Mouse (Mus musculus): Measurements from ENCODE around the gene Pold4. TPM values are rescaled to one million over a fixed set of nuclear protein-coding genes. Genes with fewer than 3 reads are reported as not detected.

Pold4 gene
- 26.4 and 28.2 TPM in 2 replicates for polyA plus RNA-seq (2014; fragmentation: Nextera tagmentation; extraction: Ambion mirVana)

- 9% methylated on average over 26 of the region's 26 CpGs for WGBS
- Histone ChIP-seq H3K4me2 (replicated peaks; ENCODE audit: low read depth, low read length) (peak within 1 kb of the TSS; percentile 51), H3K9me3 (ENCODE audit: control insufficient read depth, low read length) (no peaks in the 10 kb centered on the region), H3K27ac (ENCODE audit: low read depth, low read length) (peak within 1 kb of the TSS; percentile 75), H3K27me3 (ENCODE audit: control insufficient read depth, insufficient read depth, low read length) (no peaks in the 10 kb centered on the region), H3K36me3 (ENCODE audit: control insufficient read depth, insufficient read depth, low read length) (no peaks in the 10 kb centered on the region), H3K9ac (ENCODE audit: low read depth, low read length) (peak within 1 kb of the TSS; percentile 44; the same call in 1 of the 2 replicates), H3K4me3 (ENCODE audit: low read length) (peak within 1 kb of the TSS; percentile 46), H3K4me1 (ENCODE audit: control insufficient read depth, insufficient read depth, low read length) (peaks cover 23% of the 10 kb centered on the region)
- peak; percentile 82 for ATAC-seq (ENCODE audit: low FRiP score, low TSS enrichment)
Observed at GRCm38 (mm10) chr19:4231253-4232185, at the start of gene Pold4. Gene Pold4 (plus strand): TSS chr19:4231899.

GRCm38 (mm10) chr19:4183689-4184088, 48.0 kb upstream of the Pold4 start:
- Histone ChIP-seq H3K9me3 (ENCODE audit: control insufficient read depth, low read length) (no peaks in the 10 kb centered on the region), H3K36me3 (ENCODE audit: control insufficient read depth, insufficient read depth, low read length) (no peaks in the 10 kb centered on the region), H3K27me3 (ENCODE audit: control insufficient read depth, insufficient read depth, low read length) (no peaks in the 10 kb centered on the region), H3K4me1 (ENCODE audit: control insufficient read depth, insufficient read depth, low read length) (peaks cover 12% of the 10 kb centered on the region), H3K27ac (ENCODE audit: low read depth, low read length) (no peak overlapping the region), H3K4me3 (ENCODE audit: low read length) (no peak overlapping the region), H3K9ac (ENCODE audit: low read depth, low read length) (no peak overlapping the region), H3K4me2 (replicated peaks; ENCODE audit: low read depth, low read length) (no peak overlapping the region)
- ATAC-seq (ENCODE audit: low FRiP score, low TSS enrichment), result no peak
- 90% methylated on average over 2 of the region's 2 CpGs for WGBS

- H3K4me2 ChIP-seq (replicated peaks; ENCODE audit: low read depth, low read length), result no peak overlapping the region
- no peak overlapping the region for H3K9ac ChIP-seq (ENCODE audit: low read depth, low read length)
- WGBS, result 45% methylated on average over 15 of the region's 15 CpGs
- no peaks in the 10 kb centered on the region for H3K9me3 ChIP-seq (ENCODE audit: control insufficient read depth, low read length)
- H3K4me1 ChIP-seq (ENCODE audit: control insufficient read depth, insufficient read depth, low read length), result peaks cover 12% of the 10 kb centered on the region
- peak; percentile 50; the same call in 1 of the 2 replicates for ATAC-seq (ENCODE audit: low FRiP score, low TSS enrichment)
- peak overlapping the region; percentile 42; the same call in 1 of the 2 replicates for H3K27ac ChIP-seq (ENCODE audit: low read depth, low read length)
- no peaks in the 10 kb centered on the region for H3K27me3 ChIP-seq (ENCODE audit: control insufficient read depth, insufficient read depth, low read length)
- H3K4me3 ChIP-seq (ENCODE audit: low read length), result no peak overlapping the region
- H3K36me3 ChIP-seq (ENCODE audit: control insufficient read depth, insufficient read depth, low read length), result no peaks in the 10 kb centered on the region
Observed at GRCm38 (mm10) chr19:4184976-4185975, 46.4 kb upstream of the Pold4 start.

GRCm38 (mm10) chr19:4187303-4187702, 44.4 kb upstream of the Pold4 start:
- Histone ChIP-seq H3K9me3 (ENCODE audit: control insufficient read depth, low read length) (no peaks in the 10 kb centered on the region), H3K4me1 (ENCODE audit: control insufficient read depth, insufficient read depth, low read length) (peaks cover 17% of the 10 kb centered on the region), H3K9ac (ENCODE audit: low read depth, low read length) (no peak overlapping the region), H3K4me3 (ENCODE audit: low read length) (no peak overlapping the region), H3K27me3 (ENCODE audit: control insufficient read depth, insufficient read depth, low read length) (no peaks in the 10 kb centered on the region), H3K4me2 (replicated peaks; ENCODE audit: low read depth, low read length) (no peak overlapping the region), H3K27ac (ENCODE audit: low read depth, low read length) (no peak overlapping the region), H3K36me3 (ENCODE audit: control insufficient read depth, insufficient read depth, low read length) (no peaks in the 10 kb centered on the region)
- no peak for ATAC-seq (ENCODE audit: low FRiP score, low TSS enrichment)
- WGBS, result 50% methylated on average over 3 of the region's 3 CpGs

- WGBS, result 84% methylated on average over 12 of the region's 12 CpGs
- Histone ChIP-seq H3K9ac (ENCODE audit: low read depth, low read length) (no peak overlapping the region), H3K9me3 (ENCODE audit: control insufficient read depth, low read length) (no peaks in the 10 kb centered on the region), H3K4me2 (replicated peaks; ENCODE audit: low read depth, low read length) (no peak overlapping the region), H3K27me3 (ENCODE audit: control insufficient read depth, insufficient read depth, low read length) (no peaks in the 10 kb centered on the region), H3K27ac (ENCODE audit: low read depth, low read length) (no peak overlapping the region), H3K4me3 (ENCODE audit: low read length) (no peak overlapping the region), H3K4me1 (ENCODE audit: control insufficient read depth, insufficient read depth, low read length) (peaks cover 30% of the 10 kb centered on the region), H3K36me3 (ENCODE audit: control insufficient read depth, insufficient read depth, low read length) (peaks cover 13% of the 10 kb centered on the region)
- no peak for ATAC-seq (ENCODE audit: low FRiP score, low TSS enrichment)
Observed at GRCm38 (mm10) chr19:4189051-4189620, 42.6 kb upstream of the Pold4 start.

- Histone ChIP-seq H3K4me1 (ENCODE audit: control insufficient read depth, insufficient read depth, low read length) (peaks cover 22% of the 10 kb centered on the region), H3K36me3 (ENCODE audit: control insufficient read depth, insufficient read depth, low read length) (peaks cover 30% of the 10 kb centered on the region), H3K9me3 (ENCODE audit: control insufficient read depth, low read length) (no peaks in the 10 kb centered on the region), H3K4me3 (ENCODE audit: low read length) (peak within 1 kb of the TSS; percentile 97), H3K27ac (ENCODE audit: low read depth, low read length) (peak within 1 kb of the TSS; percentile 98), H3K4me2 (replicated peaks; ENCODE audit: low read depth, low read length) (peak within 1 kb of the TSS; percentile 93), H3K9ac (ENCODE audit: low read depth, low read length) (peak within 1 kb of the TSS; percentile 97), H3K27me3 (ENCODE audit: control insufficient read depth, insufficient read depth, low read length) (no peaks in the 10 kb centered on the region)
- 34% methylated on average over 4 of the region's 4 CpGs for WGBS
- ATAC-seq (ENCODE audit: low FRiP score, low TSS enrichment), result no peak
Observed at GRCm38 (mm10) chr19:4190831-4191334, 40.8 kb upstream of the Pold4 start, which contains the start of gene Tbc1d10c. Gene Tbc1d10c (minus strand): TSS chr19:4191284.

GRCm38 (mm10) chr19:4191528-4192250, 40.0 kb upstream of the Pold4 start, which contains the start of gene Ppp1ca:
Gene Ppp1ca (plus strand): TSS chr19:4192065.
- peak; percentile 93 for ATAC-seq (ENCODE audit: low FRiP score, low TSS enrichment)
- H3K9me3 ChIP-seq (ENCODE audit: control insufficient read depth, low read length), result no peaks in the 10 kb centered on the region
- H3K4me1 ChIP-seq (ENCODE audit: control insufficient read depth, insufficient read depth, low read length), result peaks cover 29% of the 10 kb centered on the region
- H3K27ac ChIP-seq (ENCODE audit: low read depth, low read length), result peak within 1 kb of the TSS; percentile 98
- peaks cover 37% of the 10 kb centered on the region for H3K36me3 ChIP-seq (ENCODE audit: control insufficient read depth, insufficient read depth, low read length)
- no peaks in the 10 kb centered on the region for H3K27me3 ChIP-seq (ENCODE audit: control insufficient read depth, insufficient read depth, low read length)
- H3K4me3 ChIP-seq (ENCODE audit: low read length), result peak within 1 kb of the TSS; percentile 97
- H3K4me2 ChIP-seq (replicated peaks; ENCODE audit: low read depth, low read length), result peak within 1 kb of the TSS; percentile 93
- peak within 1 kb of the TSS; percentile 97 for H3K9ac ChIP-seq (ENCODE audit: low read depth, low read length)
- WGBS, result 4% methylated on average over 41 of the region's 47 CpGs
